Mouse (Mus musculus): ENCODE measurements around the gene Hist1h2bg. TPM values are rescaled to one million over a fixed set of nuclear protein-coding genes. Genes with fewer than 3 reads are reported as not detected.
"Not testable (repeated sequence)": the region's sequence is repeated elsewhere in the genome, so short reads cannot be mapped to it uniquely, and the experiment has no call there.

Gene Hist1h2bg
- polyA plus RNA-seq, 1 experiment from 2014 or later = 8.6 TPM

DNA sequence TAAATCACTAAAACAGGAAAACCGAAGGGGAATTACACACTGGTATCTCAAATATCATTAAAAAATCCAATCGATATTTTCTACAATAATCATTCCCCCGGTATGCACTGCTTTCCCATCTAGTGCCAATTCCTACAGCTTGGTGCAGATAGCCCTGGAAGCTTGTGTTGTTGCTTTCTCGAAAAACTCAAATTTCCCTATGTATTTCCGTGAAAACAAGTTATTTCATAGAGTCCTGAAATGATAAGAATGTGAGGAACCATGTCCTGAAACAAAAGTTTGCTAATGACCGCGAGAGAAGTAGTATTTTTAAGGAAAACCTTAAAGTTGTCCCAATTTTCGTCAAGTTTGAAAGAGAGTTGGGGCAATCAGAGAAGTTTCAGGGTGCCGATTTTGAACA is 16.8 kb upstream of the Hist1h2bg start:
- no peaks in the 10 kb centered on the region for H3K27me3 ChIP-seq (ENCODE audit: control insufficient read depth, insufficient read depth, low read length)

DNA sequence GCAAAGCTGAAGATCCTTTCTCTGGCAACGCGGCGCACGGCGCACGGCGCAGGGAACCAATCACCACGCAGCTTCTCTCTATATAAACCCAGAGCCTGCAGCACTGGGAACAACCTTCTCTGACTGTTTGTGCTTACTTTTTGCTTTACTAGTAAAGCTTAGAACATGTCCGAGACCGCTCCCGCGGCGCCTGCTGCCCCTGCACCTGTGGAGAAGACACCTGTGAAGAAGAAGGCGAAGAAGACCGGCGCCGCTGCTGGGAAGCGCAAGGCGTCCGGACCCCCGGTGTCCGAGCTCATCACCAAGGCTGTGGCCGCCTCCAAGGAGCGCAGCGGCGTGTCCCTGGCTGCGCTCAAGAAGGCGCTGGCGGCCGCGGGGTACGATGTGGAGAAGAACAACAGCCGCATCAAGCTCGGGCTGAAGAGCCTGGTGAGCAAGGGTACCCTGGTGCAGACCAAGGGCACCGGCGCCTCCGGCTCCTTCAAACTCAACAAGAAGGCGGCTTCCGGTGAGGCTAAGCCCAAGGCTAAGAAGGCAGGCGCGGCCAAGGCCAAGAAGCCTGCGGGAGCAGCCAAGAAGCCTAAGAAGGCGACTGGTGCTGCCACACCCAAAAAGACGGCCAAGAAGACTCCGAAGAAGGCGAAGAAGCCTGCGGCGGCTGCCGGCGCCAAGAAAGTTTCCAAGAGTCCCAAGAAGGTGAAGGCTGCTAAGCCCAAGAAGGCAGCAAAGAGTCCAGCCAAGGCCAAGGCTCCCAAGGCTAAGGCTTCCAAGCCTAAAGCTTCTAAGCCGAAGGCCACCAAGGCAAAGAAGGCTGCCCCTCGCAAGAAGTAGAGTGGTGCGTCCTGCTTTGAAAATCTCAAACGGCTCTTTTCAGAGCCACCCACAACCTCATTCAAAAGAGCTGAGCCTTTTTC is 16.0 kb upstream of the Hist1h2bg start:
- under 1% methylated on average over 51 of the region's 54 CpGs for WGBS
- DNase-seq (ENCODE audit: low spot score) = peak; percentile 94
- Histone ChIP-seq H3K4me2 (ENCODE audit: low read depth, low read length) (peak overlapping the region; percentile 80), H3K9ac (replicated peaks; ENCODE audit: low read length) (peak overlapping the region; percentile 80), H3K27me3 (ENCODE audit: control insufficient read depth, insufficient read depth, low read length) (no peaks in the 10 kb centered on the region), H3K4me1 (ENCODE audit: control insufficient read depth, insufficient read depth, low read length) (no peaks in the 10 kb centered on the region), H3K9me3 (replicated peaks; ENCODE audit: control insufficient read depth, low read length) (no peaks in the 10 kb centered on the region), H3K4me3 (ENCODE audit: low read depth, low read length) (peak overlapping the region; percentile 64), H3K36me3 (replicated peaks; ENCODE audit: control insufficient read depth, insufficient read depth, low read depth, low read length) (no peaks in the 10 kb centered on the region), H3K27ac (replicated peaks; ENCODE audit: low read depth, low read length) (peak overlapping the region; percentile 98)
- peak; percentile 88 for ATAC-seq (replicated peaks; ENCODE audit: insufficient number of reproducible peaks, low FRiP score, low TSS enrichment, low read depth)

More for the DNA sequence above, 16.8 kb upstream of the Hist1h2bg start:
- ATAC-seq (replicated peaks; ENCODE audit: insufficient number of reproducible peaks, low FRiP score, low TSS enrichment, low read depth) (no peak), DNase-seq (ENCODE audit: low spot score) (no peak)
- no peaks in the 10 kb centered on the region for H3K4me1 ChIP-seq (ENCODE audit: control insufficient read depth, insufficient read depth, low read length)
- H3K36me3 ChIP-seq (replicated peaks; ENCODE audit: control insufficient read depth, insufficient read depth, low read depth, low read length) = no peaks in the 10 kb centered on the region
- H3K4me2 ChIP-seq (ENCODE audit: low read depth, low read length) = peak overlapping the region; percentile 80
- peak overlapping the region; percentile 80 for H3K9ac ChIP-seq (replicated peaks; ENCODE audit: low read length)
- H3K4me3 ChIP-seq (ENCODE audit: low read depth, low read length) = peak overlapping the region; percentile 64
- peak overlapping the region; percentile 98 for H3K27ac ChIP-seq (replicated peaks; ENCODE audit: low read depth, low read length)
- WGBS = 28% methylated on average over 9 of the region's 9 CpGs
- H3K9me3 ChIP-seq (replicated peaks; ENCODE audit: control insufficient read depth, low read length) = no peaks in the 10 kb centered on the region

DNA sequence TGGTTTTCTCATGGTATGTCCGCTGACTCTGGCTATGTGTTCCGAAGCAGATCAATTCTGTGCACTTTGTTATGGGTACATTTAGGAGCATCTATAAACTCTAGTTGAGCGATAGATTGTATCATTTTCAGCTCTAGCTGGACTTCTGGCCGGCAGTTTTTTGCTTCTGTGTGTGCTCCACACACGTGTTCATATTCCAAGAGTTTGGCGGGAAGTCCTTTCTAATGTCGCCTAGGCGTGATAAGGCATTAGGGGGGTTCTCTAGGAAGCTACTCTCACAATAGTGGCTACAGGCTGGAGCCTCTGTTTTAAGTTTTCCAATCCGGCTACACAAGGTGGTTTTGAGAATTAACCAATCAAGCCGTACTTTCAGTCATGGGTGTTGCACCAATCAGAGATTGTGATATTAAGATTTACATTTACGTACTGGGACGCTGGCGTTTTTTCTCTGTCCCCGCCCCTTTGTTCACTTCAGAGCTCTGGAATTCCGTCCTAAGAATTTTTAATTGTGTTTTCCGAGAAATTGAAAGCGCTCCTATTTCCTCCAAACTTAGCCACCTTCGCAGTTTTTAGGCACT is 15.3 kb upstream of the Hist1h2bg start:
- peak overlapping the region; percentile 98 for H3K27ac ChIP-seq (replicated peaks; ENCODE audit: low read depth, low read length)
- DNase-seq (ENCODE audit: low spot score) (peak; percentile 96), ATAC-seq (replicated peaks; ENCODE audit: insufficient number of reproducible peaks, low FRiP score, low TSS enrichment, low read depth) (peak; percentile 76)
- WGBS = 0% methylated on average over 18 of the region's 18 CpGs
- no peaks in the 10 kb centered on the region for H3K36me3 ChIP-seq (replicated peaks; ENCODE audit: control insufficient read depth, insufficient read depth, low read depth, low read length)
- H3K9me3 ChIP-seq (replicated peaks; ENCODE audit: control insufficient read depth, low read length) = no peaks in the 10 kb centered on the region
- H3K4me1 ChIP-seq (ENCODE audit: control insufficient read depth, insufficient read depth, low read length) = no peaks in the 10 kb centered on the region
- H3K27me3 ChIP-seq (ENCODE audit: control insufficient read depth, insufficient read depth, low read length) = no peaks in the 10 kb centered on the region
- H3K4me2 ChIP-seq (ENCODE audit: low read depth, low read length) = peak overlapping the region; percentile 80
- peak overlapping the region; percentile 64 for H3K4me3 ChIP-seq (ENCODE audit: low read depth, low read length)
- H3K9ac ChIP-seq (replicated peaks; ENCODE audit: low read length) = peak overlapping the region; percentile 80

DNA sequence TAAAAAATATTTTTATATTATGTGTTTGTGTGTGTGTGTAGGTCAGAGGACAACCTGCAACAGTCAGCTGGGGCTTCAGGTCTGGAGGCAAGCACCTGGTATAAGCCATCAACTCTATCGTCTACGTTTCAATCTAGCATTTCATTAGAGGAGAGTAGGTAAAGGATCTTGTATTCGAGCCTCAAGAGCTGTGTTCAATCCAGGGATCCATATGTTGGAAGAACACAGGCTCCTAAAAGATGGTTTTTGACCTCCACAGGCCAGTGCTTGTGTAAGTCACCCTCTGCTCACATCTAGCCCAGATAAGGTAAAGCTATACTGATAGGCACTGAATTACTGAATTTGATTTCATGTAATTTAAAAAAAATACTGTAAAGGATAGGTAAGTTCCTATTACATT is 14.3 kb upstream of the Hist1h2bg start:
- no peaks in the 10 kb centered on the region for H3K9me3 ChIP-seq (replicated peaks; ENCODE audit: control insufficient read depth, low read length)
- no peak overlapping the region; the same call in 1 of the 2 replicates for H3K9ac ChIP-seq (replicated peaks; ENCODE audit: low read length)
- H3K4me3 ChIP-seq (ENCODE audit: low read depth, low read length) = no peak overlapping the region

DNA sequence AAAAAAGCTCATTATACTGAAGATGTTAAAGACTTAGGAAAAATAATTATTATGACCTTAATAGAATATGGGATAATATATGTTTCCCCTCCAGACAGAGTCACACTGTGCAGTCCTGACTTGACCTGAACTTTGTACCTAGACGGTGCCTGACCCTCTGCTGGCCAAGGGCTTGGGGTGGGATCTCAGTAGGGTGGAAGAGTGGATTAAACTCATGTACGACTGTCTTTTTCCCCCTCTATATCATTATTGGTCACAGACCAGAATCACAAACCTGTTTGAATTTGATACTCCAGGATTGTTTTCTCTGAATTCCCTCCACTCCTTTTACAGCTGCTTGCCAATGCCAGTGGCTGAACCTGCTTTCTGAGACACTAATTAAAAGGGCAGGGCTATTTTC is 10.5 kb upstream of the Hist1h2bg start:
- WGBS = 20% methylated on average over 2 of the region's 2 CpGs
- H3K4me2 ChIP-seq (ENCODE audit: low read depth, low read length) = not testable (repeated sequence)

More for the DNA sequence above, 14.3 kb upstream of the Hist1h2bg start:
- H3K4me2 ChIP-seq (ENCODE audit: low read depth, low read length) = peak overlapping the region; percentile 10; the same call in 1 of the 2 replicates
- H3K27ac ChIP-seq (replicated peaks; ENCODE audit: low read depth, low read length) = peak overlapping the region; percentile 72; the same call in 1 of the 2 replicates
- DNase-seq (ENCODE audit: low spot score) (no peak), ATAC-seq (replicated peaks; ENCODE audit: insufficient number of reproducible peaks, low FRiP score, low TSS enrichment, low read depth) (no peak)
- no peaks in the 10 kb centered on the region for H3K36me3 ChIP-seq (replicated peaks; ENCODE audit: control insufficient read depth, insufficient read depth, low read depth, low read length)
- no peaks in the 10 kb centered on the region for H3K27me3 ChIP-seq (ENCODE audit: control insufficient read depth, insufficient read depth, low read length)
- H3K4me1 ChIP-seq (ENCODE audit: control insufficient read depth, insufficient read depth, low read length) = no peaks in the 10 kb centered on the region
- 75% methylated on average over 3 of the region's 3 CpGs for WGBS

DNA sequence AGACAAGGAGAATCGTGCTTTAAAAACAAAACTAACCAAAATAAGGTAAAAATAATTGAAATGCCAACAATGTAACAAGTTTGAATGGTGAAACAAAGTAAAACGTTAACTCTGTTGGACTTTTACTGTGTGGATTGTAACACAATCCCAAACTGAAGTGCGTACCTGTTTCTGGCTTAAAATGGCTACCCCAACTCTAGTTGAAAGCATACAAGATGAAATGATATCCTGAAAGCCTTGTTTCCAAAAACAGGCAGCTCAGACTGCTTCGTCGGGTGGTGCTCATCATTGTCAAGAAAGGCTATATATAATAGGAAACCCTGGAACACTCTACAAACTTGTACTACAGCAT is 9.7 kb upstream of the Hist1h2bg start:
- DNase-seq (ENCODE audit: low spot score); H3K36me3 ChIP-seq (replicated peaks; ENCODE audit: control insufficient read depth, insufficient read depth, low read depth, low read length); H3K27me3 ChIP-seq (ENCODE audit: control insufficient read depth, insufficient read depth, low read length); ATAC-seq (replicated peaks; ENCODE audit: insufficient number of reproducible peaks, low FRiP score, low TSS enrichment, low read depth); H3K4me2 ChIP-seq (ENCODE audit: low read depth, low read length); H3K4me1 ChIP-seq (ENCODE audit: control insufficient read depth, insufficient read depth, low read length); H3K9me3 ChIP-seq (replicated peaks; ENCODE audit: control insufficient read depth, low read length): not testable (repeated sequence)
- Histone ChIP-seq H3K4me3 (ENCODE audit: low read depth, low read length) (peak overlapping the region; percentile 30), H3K27ac (replicated peaks; ENCODE audit: low read depth, low read length) (peak overlapping the region; percentile 76), H3K9ac (replicated peaks; ENCODE audit: low read length) (peak overlapping the region; percentile 52)
- WGBS = 0% methylated on average over 2 of the region's 5 CpGs

More for the DNA sequence above, 10.5 kb upstream of the Hist1h2bg start:
- not testable (repeated sequence) for H3K27me3 ChIP-seq (ENCODE audit: control insufficient read depth, insufficient read depth, low read length); H3K27ac ChIP-seq (replicated peaks; ENCODE audit: low read depth, low read length); H3K36me3 ChIP-seq (replicated peaks; ENCODE audit: control insufficient read depth, insufficient read depth, low read depth, low read length); DNase-seq (ENCODE audit: low spot score); H3K4me1 ChIP-seq (ENCODE audit: control insufficient read depth, insufficient read depth, low read length); H3K4me3 ChIP-seq (ENCODE audit: low read depth, low read length); H3K9me3 ChIP-seq (replicated peaks; ENCODE audit: control insufficient read depth, low read length); H3K9ac ChIP-seq (replicated peaks; ENCODE audit: low read length); ATAC-seq (replicated peaks; ENCODE audit: insufficient number of reproducible peaks, low FRiP score, low TSS enrichment, low read depth)

DNA sequence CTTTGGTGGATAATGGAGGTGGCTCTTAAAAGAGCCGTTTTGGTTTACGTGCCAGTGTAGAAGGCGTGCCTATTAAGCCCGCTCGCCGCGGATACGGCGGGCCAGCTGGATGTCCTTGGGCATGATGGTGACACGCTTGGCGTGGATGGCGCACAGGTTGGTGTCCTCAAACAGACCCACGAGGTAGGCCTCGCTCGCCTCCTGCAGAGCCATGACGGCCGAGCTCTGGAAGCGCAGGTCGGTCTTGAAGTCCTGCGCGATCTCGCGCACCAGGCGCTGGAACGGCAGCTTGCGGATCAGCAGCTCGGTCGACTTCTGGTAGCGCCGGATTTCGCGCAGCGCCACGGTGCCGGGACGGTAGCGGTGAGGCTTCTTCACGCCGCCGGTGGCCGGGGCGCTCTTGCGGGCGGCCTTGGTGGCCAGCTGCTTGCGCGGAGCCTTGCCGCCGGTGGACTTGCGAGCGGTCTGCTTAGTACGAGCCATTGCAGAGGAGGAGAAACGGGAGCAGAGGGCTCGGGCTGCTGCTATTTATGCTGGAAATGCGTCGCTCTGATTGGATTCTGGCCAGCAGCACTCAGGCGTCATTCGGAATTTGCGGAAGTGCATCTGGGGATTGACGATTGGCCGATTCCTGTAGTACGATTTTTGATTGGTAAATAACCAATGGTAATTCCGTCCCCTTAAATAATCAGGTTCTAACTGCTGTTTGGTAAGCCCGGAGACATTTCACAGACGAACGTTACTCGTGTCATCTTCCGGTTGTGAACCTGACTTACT is 9.1 kb upstream of the Hist1h2bg start, which contains the start of gene Hist1h3e:
Gene Hist1h3e (minus strand): TSS at position 487 of the 777 bp plus-strand sequence.
- WGBS = under 1% methylated on average over 33 of the region's 67 CpGs
- DNase-seq (ENCODE audit: low spot score) (peak; percentile 97), ATAC-seq (replicated peaks; ENCODE audit: insufficient number of reproducible peaks, low FRiP score, low TSS enrichment, low read depth) (peak; percentile 97)
- Histone ChIP-seq H3K9ac (replicated peaks; ENCODE audit: low read length) (peak within 1 kb of the TSS; percentile 67), H3K27ac (replicated peaks; ENCODE audit: low read depth, low read length) (peak within 1 kb of the TSS; percentile 95), H3K4me2 (ENCODE audit: low read depth, low read length) (peak within 1 kb of the TSS; percentile 62), H3K4me3 (ENCODE audit: low read depth, low read length) (peak within 1 kb of the TSS; percentile 30)
- H3K36me3 ChIP-seq (replicated peaks; ENCODE audit: control insufficient read depth, insufficient read depth, low read depth, low read length); H3K9me3 ChIP-seq (replicated peaks; ENCODE audit: control insufficient read depth, low read length); H3K4me1 ChIP-seq (ENCODE audit: control insufficient read depth, insufficient read depth, low read length); H3K27me3 ChIP-seq (ENCODE audit: control insufficient read depth, insufficient read depth, low read length): not testable (repeated sequence)

All from embryonic facial prominence, embryonic 11.5 days (tissue).